Mouse (Mus musculus) inflammation-experienced regulatory T-cells, adult 6 months (primary cell): ENCODE results near the gene Jazf1. TPM values are rescaled to one million over a fixed set of nuclear protein-coding genes. Genes with fewer than 3 reads are reported as not detected.

Source experiments
- ATAC-seq: one replicate; pipeline ENCODE4 v1.8.0; 2017
- polyA plus RNA-seq, 3 experiments: library from polyadenylated mRNA; unstranded; fragments of 100-300 nt; shearing (Covaris generic); gene quantifications; one replicate each; pipeline ENCODE4 v1.2.1; 2017

Jazf1 gene
- polyA plus RNA-seq, 3 experiments from 2014 or later: 9.9 to 15.3 (median 11.0) TPM

DNA sequence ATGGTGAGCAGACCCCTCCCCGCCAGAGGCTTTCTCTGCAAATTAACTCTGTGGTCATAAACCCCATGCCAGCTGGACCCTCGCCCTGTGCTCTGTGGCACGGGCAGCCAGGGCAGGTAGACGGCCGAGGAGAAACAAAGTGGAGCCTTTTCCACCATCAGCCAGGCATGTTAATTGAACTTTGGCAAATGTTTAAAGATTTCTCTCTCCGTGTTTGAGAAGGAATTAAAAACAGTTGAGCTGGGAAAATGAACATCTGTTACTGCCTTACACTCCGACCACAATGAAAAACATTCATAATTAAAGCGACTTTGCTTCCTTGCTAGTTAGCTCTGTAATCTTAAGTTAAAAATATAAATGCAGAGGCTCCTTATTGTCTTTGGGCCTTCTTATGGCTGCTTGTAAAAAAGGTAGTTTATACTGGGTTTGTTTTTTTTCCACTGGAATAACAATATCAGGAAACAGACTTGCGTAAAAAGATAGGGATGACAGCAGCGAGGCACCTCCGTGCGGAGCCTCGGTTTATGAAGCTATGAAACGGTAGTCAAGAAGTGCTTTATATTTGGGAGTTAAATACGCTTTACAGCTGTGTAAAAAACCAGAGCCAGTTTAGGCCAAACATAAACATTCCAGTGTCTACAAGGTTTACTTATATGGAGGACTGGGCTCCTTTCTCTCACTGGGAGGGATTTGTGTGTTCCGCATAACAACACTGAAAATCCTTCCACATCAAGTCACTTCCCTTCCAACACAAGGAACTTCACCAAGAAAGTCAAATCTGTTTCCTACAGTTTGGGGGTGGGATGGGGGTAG is 273.2 kb downstream of the Jazf1 start:
- no peak for ATAC-seq

DNA sequence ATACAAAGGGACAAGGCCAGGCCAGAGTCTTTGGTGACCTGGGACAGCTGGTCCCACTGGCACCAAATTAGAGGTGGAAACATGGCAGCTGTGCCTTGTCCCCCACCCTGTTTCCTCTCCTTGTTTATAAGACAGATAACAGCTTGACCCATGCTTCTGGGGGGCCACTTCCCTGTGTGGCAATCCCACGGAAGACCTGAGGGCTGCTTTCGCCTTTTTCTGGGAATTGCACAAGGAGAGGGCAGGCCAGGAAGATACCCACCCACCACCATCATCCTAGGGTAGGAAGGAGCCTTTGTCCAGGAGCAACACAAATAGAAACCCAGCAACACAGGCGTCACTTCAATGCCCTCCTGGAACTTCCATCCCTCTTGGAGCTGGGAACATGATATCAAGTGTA is 276.0 kb downstream of the Jazf1 start:
- no peak for ATAC-seq

DNA sequence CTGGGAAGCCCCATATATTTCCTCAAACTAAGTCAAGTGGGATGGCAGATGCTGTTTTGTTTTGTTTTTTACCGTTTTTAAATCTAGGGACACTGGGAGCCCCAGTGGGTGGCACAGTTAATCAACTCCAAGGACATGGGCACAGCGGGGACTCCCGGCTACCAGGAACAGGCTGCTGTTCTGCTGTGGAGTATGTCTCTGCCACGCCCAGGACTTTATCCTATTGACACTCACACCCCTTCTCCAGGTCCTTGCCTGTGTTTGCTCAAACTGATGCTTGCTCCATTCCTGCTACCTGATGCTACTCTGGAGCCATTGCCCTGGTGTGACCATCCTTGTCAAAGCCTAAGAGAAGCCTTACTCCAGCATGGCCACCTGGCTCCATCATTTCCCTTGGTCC is 277.6 kb downstream of the Jazf1 start:
- ATAC-seq: no peak

DNA sequence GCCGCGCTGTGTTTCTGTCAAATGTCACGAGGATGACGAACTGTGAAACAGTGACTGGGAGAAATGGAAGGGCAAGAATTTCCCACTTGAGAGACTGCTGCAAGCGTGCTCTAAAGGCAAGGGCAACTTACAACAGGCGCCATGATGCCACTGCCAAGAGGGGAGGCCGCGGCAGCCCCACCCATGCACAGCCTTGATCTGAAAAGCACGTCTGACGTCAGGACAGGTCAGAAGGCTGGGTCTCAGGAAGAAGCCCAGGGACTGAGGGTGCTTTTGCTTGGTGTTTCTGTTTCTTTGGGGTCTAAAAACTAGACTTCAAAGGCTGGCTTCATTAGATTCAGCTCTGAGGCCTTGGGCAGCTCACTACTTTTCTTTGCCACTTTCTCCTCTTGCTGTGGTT is 278.1 kb downstream of the Jazf1 start:
- ATAC-seq: no peak

DNA sequence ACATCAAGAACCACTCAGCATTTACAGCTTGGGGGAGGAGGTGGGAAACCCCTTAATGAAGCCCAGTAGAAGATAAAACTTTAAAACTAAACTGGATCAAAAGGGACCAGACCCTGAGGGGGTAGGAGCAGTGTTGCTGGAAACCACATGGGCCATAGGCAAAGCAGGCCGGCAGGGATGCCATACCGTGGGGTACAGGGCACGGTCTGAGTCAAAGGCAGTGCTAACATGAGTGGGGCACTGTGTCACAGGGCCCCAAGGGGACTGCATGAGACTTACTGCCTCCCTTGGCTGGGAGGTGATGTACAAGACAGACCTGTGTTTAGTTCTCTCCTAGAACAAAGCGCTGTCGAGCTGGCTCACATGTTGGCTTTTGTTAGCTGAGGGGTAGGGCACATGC is 288.9 kb downstream of the Jazf1 start:
- ATAC-seq: no peak

DNA sequence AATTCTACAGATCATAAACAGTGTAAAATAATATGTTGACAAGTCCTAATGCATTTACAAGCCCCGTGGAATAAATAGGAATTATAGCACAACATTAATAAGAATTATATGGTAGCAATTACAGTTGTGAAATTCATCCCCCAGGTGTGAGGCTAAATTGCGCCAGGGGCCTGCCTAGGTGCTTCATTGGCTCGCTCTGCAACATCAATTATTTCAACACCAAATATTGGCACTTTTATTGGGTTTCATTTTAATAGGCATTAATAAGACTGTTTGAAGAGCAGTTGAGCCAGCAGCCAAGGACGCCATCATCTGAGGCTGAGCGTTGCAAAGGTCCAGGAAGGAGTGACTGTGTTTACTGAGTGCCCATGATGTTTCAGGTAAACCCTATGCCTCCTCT is 289.9 kb downstream of the Jazf1 start:
- ATAC-seq: no peak

DNA sequence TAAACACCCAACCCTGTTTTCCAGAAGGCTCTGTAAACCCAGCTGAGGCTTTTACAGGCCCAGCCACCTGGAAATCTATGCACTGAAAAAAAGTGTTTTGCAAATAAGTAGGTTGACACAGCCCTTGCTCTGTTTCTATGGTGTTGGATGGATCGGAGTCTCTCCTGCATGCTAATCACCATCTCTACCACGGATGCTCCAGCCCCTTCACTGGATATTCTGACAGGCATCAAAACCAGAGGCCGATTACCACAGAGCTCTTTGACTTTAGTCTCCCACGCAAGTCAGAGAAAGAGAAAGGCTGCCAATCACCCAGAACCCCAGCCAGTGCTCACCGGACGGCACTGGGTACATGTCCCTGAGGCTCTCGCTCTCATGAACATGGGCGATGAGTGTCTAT is 291.4 kb downstream of the Jazf1 start:
- no peak for ATAC-seq

DNA sequence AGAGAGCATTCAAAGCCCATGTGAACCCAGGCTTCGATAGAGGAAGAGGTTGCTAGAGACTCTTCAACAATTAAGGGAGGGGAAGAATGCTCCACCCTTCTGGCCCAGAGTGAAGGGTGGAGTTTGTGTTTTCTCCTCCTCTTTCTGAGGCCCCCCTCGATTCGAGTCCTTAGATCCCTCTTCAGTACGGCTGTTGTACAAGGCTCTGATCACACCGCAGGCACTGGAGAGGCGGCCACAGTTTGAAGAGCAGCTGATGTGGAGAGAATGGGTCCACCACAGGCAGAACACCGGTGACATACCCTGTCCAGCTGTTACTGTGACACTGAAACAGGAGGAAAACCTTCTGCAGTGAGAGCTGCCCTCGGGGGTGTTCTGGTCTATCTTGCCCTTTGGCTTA is 292.5 kb downstream of the Jazf1 start:
- no peak for ATAC-seq

DNA sequence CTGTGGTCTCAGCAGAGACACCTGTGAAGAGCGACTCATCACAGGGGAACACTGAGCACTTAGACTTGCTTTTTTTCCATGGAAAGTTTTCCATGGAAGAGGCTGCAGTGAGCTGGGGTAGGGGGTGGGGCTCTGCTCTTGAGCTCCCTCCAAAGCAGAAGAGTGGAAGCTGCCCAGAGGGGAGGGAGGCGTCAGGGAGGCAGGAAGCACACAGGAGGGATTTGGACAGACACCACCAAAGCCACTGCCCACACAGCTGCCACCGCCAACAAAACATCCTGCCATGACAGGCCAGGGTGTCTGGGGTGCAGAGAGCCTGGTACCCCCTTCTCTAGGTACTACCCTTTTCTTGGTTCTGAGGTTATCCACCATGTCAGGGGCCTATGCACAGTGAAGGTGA is 293.1 kb downstream of the Jazf1 start:
- no peak for ATAC-seq

DNA sequence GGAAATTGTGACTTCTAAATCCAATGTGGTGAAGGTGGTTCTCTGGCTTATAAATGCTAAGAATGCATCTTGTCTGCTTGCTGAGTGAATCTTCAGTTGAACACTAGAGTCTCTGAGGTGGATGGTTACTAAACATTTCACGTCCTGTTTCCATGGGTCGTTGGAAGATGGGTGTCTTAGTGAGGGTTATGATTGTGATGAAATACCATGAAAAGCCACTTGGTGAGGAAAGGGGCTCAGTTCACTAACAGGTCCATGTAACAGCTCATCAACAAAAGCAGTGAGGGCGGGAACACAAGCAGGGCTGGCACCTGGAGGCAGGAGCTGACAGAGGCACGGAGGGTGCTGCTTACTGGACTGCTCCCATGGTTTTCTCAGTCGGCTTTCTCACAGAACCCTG is 295.3 kb downstream of the Jazf1 start:
- no peak for ATAC-seq

DNA sequence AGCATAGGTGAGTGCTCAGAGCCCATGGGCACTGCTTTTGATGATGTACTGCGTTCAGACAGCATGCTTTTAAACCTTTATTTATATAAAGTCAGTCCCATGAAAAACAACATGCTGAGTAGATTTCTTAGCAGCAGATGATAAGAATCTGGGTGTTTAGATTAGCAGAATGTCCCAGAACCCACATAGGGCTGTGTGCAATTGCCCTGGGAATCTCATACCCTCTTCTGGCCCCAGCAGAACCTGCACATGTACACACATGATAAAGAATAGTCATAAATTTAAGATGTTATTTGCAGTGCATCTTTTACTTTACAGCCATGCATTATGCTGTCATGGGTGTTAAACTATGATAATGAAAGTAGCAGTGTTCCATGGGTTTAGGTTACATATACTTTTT is 297.6 kb downstream of the Jazf1 start:
- ATAC-seq: no peak

DNA sequence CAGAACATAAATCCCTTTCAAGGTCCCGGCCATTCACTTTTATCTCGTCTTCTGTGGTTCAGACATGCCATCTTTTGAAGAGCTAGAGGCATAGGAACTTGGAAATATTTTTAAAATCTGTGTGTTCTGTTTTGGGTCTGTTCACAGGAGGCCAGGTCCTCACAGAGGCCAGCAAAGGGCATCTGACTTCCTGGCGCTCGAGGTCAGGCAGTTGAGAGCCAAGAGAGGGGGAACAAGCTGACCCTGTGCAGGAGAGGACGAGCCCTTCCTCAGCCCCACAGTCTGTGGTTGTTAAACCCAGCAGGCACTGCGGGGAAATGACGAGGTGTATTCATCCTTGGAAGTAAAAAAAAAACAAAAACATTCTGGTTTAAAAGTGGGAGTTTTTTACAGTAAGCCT is 303.2 kb downstream of the Jazf1 start:
- ATAC-seq: no peak

DNA sequence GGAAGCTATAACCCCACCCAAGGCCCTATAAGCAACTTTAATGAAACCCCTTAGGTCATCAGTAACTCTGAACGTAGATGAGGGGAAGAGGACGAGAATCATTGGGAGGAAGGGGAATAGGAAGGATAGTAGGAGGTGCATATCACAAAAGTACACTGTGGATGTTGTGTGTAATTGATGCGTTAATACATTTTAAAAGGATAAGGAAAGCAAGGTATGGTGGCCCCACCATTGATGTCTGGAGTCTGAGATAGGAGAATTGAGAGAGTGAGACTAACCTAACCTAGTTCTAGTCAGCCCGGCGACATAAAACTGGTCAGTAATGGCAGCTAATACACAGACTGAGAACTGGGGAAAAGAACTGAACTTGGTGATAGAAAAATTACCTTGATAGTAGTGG is 315.6 kb downstream of the Jazf1 start:
- no peak for ATAC-seq

DNA sequence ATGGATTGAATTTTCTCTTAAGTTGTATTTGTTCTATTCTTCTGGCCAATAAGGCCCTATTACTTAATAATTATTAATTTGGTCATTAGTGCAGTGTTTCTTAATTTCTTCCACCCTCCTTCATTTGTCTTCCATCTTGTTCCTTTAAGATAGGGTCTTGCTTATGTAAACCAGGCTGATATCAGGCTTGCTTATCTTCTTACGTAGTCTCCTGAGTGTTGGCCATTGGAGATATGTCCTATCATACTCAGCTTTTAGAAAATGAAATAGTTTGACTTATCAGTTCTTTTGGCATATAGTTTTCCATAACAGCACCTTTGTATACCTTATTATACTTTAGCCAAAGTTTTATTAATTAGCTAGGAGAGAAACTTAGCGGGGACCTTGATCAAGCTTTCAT is 333.8 kb downstream of the Jazf1 start:
- ATAC-seq: no peak

DNA sequence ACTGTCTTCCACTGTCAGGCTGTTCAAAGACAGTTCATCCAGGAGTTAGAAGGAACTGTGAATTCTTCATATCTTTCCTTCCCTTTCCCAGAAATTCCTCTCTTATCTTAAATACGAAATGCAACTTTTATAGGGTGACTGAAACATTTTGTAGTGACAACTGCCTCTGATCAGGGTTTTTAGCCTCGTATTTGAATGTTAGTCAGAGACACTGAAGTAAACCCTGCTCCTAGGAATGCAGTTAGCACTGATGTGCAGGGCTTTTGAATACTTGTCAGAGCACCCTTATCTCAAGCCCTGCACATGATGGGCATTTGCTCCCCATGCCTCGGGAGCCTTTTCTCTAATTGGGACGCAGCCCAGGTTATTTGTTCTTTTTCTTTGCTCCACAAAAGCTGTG is 338.1 kb downstream of the Jazf1 start:
- ATAC-seq: no peak

DNA sequence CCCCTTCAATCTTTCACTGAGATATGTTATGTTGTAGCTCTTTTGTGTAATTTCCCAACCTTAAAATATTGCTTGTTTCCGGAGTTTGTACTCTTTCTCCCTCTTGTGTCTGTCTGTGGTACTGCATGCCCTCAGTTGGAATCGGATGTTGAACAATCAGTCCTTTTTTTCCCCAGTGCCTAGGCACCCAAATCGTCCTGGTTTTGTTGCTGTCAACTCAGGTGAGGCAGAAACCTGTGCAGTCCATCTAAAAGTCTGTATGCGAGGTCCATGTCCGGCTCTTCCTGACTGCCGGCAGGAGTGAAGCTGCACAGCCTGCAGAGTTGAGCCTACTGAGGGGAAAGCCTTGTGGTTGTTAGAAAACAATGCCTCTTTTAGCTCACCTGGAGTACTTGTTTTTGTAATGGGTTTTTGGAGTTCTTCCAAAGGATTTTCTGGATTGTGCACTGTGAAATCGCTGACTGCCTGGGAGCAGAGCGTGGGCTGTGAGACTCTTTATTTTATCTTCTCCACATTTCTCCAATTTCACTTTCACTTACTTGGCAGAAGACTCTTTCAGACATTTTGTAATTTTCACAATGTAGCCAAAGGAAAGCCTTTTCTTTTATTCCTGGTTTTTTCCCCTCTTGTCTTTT is 343.5 kb downstream of the Jazf1 start:
- peak; percentile 80 for ATAC-seq

Other genes starting within 250 kb of the Jazf1 start
- under 1 TPM in 2 of 3 experiments, not detected in 1; 0.27 to 0.41 TPM for gene Creb5, start 218.6 kb upstream of the Jazf1 start, polyA plus RNA-seq